Mouse (Mus musculus) mouse embryonic stem cell (cell line): ENCODE measurements around the gene Btnl10.

Source experiments
- in situ Hi-C, 2 experiments: fragments of 300-500 bp; cut with MboI; formaldehyde crosslinking; loops; 1 replicate in 1 of 2; 3 replicates in 1 of 2; pipeline ENCODE4 v1.14.3; 2019 to 2020; ENCODE audit warnings: low sequenced_read_pairs in 2 of 2, low pct_unique_long_range_greater_than_20kb in 1 of 2, mixed read lengths in 1 of 2; ENCODE audit not compliant: unreplicated experiment in 1 of 2

Btnl10 gene

DNA sequence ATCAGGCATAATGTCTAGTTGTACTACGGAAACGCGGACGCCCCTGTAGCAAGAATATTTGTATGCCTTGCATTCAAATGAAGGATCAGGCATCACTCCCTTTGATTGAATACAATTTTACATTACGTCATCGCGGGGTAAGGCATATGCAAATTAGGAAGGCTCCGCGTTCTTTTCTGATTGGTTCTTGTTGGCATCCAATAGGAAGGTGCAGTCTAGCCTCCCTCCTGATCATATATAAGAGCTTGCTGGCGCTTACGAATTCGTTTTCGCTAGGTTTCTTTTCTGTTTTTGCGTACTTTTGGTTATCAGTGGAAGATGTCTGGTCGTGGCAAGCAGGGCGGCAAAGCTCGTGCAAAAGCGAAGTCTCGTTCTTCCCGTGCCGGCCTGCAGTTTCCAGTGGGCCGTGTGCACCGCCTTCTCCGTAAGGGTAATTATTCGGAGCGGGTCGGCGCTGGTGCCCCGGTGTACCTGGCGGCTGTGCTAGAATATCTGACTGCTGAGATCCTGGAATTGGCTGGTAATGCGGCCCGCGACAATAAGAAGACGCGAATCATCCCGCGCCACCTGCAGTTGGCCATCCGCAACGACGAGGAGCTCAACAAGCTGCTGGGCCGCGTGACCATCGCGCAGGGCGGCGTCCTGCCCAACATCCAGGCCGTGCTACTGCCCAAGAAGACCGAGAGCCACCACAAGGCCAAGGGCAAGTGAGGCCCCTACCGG, 36.9 kb downstream of the Btnl10 start, which contains the start of the genes Hist3h2a and Trim17:
Gene Hist3h2a, plus strand, starts transcription at position 266 of the 723 bp plus-strand sequence.
Gene Trim17, plus strand, starts transcription at position 266 of the 723 bp plus-strand sequence.
- in situ Hi-C loops: no loop called here

DNA sequence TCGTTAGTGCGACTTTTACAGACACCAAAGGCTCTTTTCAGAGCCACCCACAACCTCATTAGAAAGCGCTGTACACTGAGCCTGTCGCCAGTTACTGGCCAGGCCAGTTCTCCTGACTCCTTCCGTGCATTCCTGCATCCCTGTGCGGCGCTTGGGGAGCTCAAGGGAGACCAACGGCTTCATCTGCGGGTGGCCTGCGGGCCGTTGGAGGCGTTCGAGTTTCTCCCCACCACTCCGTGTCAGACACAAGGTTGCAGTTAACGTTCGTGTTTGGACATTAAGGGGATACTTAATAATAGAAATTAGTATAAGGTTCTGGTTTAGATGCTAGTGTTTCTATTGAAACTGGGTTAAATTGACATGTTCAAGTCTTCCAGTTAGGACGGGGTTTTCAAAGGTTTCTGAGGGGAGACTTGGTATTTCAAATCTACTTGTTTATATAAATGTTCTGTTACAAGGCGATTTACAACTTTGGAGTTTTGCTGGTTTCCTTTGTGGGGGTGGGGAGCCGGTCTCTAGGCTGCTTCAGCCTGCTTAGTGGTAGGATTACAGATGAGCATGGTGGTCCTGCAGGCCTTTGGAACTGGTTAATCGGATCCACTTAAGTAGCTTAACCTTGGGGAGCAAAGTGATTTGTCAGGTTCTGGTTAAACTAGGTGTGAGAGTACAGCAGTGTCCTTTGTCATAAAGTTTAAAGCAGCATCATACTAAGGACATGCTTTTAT, 37.6 kb downstream of the Btnl10 start:
- in situ Hi-C loops: no loop called here

DNA sequence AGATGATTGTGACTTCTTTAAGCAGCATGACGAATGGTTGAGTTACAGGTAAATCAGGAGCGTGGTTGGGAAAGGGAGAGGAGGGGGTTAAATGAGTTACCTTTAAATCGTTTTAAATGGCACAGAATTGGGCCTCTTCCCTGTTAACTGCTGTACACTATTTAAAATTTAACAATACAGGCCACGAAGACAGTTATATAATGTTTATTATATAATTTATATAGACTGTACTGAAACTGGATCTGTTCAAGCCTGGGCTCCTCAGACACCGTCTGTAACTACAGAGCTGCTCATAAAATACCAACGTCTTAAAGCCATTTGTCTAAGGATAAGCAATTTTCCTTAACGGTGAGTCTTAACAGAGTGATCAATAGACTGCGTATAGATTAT, 38.2 kb downstream of the Btnl10 start:
- in situ Hi-C loops: no loop called here

DNA sequence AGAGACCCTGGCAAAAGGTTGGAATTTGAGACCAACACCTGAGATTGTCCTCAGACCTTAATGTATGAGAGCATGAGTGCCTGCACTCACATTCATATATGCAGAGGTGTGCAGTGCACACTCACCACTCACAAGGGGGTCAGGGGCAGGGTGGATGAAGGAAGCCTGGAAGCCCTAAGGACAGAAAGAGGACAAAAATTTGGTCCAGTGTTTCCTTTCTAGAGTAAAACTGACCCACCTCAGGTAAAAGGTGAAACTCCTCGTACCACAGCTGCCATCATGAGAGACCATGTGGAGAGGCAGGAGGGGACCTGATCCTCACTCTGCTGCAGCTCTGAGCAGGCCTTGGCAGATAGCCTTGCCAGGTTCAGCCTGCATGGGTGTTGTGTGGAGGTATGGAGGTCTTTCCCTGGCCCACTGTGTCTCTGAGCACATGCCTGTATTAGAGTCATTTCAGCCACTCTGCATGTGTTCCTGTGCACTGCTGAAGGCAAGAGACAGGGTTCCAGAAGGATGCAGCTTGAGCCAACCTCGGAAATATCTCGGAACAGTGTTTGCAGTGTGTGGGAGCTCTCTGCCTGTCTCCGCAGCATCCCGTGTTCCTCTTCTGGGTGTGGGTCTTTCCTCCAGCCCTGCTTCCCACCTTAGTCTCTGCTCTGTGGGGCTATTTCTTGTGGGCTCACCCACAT, 39.7 kb downstream of the Btnl10 start:
- in situ Hi-C loops: no loop called here

DNA sequence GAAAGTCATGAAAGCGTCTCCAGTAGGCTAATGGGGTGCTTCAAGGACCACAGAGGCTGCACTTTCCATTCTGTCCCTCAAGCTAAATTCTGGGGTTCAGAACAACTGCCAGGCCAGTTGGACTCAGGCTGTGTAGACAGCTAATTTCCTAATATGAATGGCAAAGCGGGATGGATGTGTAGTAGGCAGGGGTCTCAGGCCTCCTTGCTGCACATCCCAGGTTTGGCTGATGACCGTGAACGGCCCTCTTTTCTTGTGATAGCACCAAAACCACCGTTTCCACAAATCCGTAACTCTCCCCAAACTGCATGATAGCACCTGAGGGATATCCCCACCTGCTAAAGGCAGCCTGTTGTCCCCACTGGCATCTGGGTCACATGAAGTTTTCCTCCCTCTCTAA, 40.8 kb downstream of the Btnl10 start:
- in situ Hi-C loops: no loop called here

DNA sequence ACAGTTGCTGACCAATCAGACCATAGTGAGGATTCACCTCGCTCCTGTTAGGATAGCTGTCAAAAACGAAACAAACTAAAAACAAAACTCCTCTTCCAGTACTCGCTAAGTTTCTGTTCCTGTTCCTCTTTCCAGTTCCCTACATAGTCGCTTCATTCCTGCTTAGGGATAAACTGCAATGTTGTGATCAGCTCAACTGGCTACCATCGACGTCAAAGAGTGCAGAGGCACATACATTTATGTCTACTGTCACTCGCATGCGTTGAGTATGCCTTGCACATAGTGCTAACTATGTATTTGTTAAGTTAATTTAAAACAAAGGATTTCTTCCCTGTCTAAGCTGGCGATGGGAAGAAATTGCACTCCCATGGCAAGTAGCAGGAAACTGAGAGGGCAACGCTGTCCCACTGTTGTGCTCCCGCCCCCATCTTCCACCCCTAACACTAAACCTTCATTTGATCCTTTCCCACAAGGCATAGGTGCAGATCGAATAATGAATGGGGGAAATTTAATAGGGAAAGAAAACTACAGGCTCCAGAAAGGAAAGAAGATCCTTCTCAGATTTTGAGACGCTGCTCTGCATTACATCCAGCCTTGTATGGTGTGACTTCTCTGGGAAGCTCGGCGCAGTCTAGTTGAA, 41.6 kb downstream of the Btnl10 start:
- in situ Hi-C loops: no loop called here

DNA sequence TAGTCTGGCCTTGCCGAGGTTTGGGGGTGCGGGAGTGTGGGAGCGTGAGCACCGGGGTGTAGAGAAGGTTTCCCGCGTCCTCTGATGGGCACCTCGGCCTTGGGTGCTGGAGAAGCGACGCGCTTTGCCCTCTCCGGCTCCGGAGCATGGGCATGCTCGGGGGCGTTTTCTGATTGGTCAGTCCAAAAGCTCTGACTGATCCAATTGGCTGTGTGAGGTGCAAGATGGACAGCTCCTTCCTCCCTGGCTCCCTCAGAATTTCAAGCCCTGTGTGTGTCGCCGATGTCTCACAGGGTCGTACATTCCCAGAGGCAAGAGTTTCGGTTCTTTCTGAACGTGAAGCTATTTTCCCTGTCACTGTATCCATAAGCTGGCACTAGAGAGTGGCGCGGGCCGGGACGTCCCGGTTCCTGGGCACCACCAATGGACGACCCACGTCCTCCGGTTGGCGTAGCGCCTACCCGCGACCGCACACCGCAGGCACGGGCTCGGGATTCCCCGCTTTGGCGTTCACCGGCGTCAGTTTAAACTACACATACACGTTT, 42.3 kb downstream of the Btnl10 start:
- in situ Hi-C loops: no loop called here

DNA sequence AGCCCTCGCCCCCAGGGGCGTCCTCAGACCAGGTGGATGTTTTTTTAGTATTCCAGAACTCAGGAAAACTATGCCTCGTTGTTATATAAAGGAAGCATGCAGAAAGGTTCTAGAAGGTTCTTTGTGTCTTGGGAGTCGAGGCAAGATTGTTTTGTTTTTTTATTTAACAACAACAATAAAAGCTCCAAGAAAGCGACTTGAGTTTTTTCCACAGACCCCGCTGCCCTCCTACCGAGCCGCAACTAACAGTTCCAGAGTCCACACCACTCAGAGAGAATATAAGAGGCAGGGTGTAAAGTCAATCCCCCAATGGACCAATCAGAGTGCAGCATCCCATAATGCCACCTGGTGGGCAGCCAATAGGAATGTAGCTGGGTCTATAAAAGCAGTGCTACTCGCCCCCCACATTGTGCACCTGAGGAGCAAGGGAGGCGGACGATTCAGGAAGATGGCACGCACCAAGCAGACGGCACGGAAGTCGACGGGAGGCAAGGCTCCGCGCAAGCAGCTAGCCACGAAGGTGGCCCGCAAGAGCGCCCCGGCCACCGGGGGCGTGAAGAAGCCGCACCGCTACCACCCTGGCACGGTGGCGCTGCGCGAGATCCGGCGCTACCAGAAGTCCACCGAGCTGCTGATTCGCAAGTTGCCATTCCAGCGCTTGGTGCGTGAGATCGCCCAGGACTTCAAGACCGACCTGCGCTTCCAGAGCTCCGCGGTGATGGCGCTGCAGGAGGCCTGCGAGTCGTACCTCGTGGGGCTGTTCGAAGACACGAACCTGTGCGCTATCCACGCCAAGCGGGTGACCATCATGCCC, 43.9 kb downstream of the Btnl10 start:
- in situ Hi-C loops: no loop called here

DNA sequence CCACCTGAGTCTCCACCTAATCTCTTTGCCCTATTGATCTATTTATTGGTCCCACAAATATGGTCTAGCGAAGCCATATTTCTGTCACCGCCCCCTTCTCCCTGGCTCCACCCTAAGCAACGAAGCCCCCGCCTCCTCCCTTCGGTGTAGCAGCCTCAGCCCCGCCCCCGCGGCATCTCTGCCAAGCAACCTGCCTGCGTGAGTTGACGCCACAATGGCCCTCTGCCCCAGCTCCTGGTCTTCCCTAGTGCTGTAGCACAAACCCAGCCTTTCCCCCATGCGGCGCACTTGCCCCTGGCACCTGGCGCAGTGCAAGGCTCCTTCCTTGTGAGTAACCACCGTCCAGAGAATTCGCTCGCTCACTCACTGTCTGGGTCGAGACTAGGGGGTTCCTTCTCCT, 45.8 kb downstream of the Btnl10 start:
- in situ Hi-C loops: no loop called here

DNA sequence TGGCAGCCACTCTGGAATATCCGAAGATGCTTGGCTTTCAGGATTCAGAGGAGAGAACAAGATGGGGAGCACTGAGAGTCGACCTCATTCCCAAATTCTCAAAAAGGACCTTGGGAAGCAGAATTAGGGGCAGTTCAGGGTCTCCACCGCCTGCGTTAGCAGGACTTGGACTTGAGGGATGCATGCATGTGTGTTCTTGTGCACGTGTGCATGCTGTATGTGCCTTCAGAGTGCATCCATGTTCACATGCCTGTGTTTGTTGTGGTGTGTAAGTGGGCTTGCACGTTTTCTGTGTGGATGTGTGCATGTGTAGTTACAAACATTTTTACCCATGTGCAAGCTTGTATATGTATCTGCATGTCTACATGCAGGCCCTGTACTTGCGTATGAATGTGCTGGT, 46.5 kb downstream of the Btnl10 start:
- in situ Hi-C loops: no loop called here

DNA sequence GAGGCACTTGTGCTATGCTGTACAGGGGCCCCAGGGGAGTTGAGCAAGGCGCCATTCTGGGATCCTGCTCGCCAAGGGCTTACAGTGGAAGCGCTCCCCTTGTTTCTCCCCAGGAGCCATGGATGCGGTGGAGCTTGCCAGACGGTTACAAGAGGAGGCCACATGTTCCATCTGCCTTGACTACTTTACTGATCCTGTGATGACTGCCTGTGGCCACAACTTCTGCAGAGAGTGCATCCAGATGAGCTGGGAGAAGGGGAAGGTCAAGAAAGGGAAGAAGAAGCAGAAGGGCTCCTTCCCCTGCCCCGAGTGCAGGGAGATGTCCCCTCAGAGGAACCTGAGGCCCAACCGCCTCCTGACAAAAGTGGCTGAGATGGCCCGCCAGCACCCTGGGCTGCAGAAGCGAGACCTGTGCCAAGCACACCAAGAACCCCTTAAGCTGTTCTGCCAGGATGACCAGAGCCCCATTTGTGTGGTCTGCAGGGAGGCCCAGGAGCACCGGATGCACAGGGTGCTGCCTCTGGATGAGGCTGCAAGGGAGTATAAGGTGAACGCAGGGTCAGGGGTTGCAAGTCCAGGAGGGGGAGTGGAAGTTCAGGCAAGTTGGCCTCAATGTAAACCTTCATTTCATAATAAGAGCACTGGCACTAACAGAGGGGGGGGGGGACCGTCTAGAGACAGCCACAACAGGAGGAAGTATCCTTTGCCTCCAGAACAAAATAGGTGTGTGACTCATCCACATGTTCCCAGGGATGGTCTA, 47.5 kb downstream of the Btnl10 start:
- in situ Hi-C loops: no loop called here

DNA sequence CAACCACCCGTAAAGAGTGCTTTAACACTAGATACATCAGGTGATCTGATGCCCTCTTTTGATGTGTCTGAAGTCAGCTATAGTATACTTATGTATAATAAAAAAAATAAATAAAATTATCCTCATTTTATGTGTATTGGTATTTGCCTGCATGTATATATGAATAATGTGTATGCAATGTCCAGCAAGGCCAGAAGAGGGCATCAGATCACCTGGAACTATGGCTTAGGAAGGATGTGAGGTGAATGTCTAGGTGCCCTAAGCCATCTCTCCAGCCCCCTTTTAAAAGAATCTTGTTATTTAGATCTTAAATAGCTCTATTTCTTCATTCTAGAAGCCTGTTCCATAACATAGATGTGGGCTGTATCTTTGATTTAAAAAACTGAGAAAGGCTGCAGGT, 49.6 kb downstream of the Btnl10 start:
- in situ Hi-C loops: no loop called here

DNA sequence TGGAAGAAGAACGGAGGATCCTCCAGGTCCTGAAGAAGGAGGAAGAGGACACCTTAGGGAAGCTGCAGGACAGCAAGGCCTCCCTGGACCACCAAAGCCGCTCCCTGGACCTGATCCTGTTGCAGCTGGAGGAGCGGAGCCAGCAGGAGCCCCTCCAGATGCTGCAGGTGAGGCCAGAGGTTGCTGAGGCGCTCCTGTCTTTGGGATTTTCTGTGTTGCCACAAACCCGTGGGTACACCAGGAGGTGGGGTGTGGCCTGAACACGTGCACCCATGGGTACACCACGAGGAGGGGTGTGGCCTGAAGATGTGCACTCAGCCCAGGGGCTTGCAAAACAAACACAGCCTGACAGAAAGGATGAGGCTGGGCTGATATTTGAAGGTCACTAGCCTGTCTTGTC, 50.8 kb downstream of the Btnl10 start:
- in situ Hi-C loops: no loop called here

DNA sequence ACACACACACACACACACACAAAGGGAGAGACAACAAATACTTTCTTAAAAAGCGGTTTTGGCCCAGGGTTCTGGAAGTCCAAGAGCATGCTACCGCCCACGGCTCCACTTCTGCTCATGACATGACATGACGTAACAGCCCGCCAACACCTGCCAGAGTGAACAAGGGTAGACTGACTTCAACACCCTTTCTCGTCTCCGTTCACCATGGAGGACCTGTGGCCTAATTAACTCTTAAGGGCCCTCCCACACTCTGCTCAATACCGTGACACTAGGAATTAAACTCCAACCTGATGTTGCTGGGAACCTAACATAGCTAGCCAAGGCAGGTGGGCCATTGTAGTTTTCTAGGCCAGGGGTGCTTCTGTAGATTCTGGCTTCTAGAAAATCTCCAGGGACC, 51.3 kb downstream of the Btnl10 start:
- in situ Hi-C loops: no loop called here

DNA sequence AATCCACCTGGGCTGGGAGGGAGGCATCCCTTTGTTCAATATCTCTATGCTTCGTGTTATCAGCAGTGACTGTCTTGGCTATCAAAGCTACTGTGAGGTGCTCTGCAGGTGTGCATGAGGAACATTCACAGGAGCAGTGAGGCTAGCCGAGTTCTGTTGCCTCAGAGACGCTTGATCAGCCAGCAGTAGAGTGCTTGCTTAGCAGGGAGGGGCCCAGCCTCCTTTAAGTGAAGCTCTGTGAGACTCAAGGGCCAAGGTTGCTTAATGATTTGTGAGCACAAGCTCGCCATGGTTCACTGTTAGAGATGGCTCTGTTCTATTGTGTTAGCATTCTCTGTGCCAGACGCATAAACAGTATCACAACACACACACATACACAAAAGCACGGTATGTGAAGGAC, 52.0 kb downstream of the Btnl10 start:
- in situ Hi-C loops: no loop called here

DNA sequence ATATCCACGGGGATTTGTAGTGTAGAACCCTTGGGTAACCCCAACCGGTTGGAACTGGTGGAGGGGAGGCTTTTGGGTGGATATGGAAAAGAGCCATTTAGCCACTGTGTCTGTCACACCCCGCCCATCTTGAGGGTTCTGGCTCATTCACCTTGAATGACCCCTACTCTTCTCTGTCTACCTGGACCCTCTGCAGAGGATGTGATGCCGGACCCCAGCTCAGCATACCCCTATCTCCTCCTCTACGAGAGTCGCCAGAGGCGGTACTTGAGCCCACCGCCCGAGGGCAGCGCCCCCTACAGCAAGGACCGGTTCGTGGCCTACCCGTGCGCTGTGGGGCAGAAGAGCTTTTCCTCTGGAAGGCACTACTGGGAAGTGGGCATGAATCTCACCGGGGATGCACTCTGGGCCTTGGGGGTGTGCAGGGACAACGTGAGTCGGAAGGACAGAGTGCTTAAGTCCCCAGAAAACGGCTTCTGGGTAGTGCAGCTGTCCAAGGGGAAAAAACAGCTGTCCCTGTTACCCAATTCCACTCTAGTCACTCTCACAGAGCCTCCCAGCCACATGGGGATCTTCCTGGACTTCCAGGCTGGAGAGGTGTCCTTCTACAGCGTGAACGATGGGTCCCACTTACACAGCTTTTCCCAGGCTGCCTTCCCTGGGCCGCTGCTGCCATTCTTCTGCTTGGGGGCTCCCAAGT, 53.3 kb downstream of the Btnl10 start:
- in situ Hi-C loops: no loop called here

DNA sequence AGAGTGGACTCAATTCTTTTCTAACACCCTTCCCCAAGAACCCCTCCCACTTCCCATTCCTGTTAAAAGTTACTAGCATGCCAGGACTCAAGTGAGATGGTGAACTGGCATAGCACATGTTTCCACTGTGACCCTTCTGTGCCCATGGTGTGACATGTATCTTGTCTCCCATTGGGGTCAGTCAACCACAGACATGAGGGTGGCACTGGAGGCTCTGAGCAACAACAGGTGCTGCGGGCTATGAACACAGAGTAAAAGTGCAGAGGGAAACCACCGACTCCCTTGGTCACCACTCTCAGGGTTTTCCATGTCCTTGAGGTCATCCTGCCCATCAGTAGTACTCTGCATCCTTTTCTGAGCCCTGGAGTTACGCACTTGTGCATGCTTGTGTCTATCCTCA, 54.1 kb downstream of the Btnl10 start:
- in situ Hi-C loops: no loop called here
